Mouse (Mus musculus): ENCODE data around the gene Aes.

Gene Aes

GRCm38 (mm10) chr10:81597137-81597950 is 38.1 kb downstream of the Aes start:
- DNase-seq (ENCODE audit: low spot score in 2 of 2) = no peak

GRCm38 (mm10) chr10:81598342-81598741 is 39.1 kb downstream of the Aes start:
- DNase-seq (ENCODE audit: low spot score in 2 of 2) = no peak

- DNase-seq (ENCODE audit: low spot score in 2 of 2) = no peak
These were observed 39.6 kb downstream of the Aes start for GRCm38 (mm10) chr10:81598871-81599270.

GRCm38 (mm10) chr10:81599630-81600029 is 40.3 kb downstream of the Aes start:
- DNase-seq (ENCODE audit: low spot score in 2 of 2) = no peak

DNA sequence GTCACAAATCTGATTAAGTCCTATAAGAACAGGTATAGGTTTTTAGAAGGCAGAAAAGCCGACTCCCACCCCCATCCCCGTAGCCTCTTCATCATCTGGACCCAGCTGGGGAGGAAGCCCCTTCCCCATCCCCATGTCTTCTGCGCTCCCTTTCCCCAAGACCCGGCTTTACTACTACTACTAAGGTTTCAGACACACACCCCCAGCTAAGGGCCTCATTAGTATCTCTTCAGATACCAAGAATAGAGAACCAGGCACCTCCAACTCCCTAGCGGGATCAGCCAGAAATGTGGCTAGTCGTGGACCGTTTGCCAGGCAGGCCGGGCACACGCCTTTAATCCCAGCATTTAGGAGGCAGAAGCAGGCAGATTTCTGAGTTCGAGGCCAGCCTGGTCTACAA is 40.8 kb downstream of the Aes start:
- no peak for DNase-seq (ENCODE audit: low spot score in 2 of 2)

GRCm38 (mm10) chr10:81600738-81601203 is 41.5 kb downstream of the Aes start, which contains the start of gene Tle6:
TSS of gene Tle6 (minus strand) at chr10:81601073.
- peak; percentile 72 to 92 for DNase-seq (ENCODE audit: low spot score in 2 of 2)

GRCm38 (mm10) chr10:81601396-81601905 is 42.2 kb downstream of the Aes start:
- DNase-seq (ENCODE audit: low spot score in 2 of 2) = no peak

DNA sequence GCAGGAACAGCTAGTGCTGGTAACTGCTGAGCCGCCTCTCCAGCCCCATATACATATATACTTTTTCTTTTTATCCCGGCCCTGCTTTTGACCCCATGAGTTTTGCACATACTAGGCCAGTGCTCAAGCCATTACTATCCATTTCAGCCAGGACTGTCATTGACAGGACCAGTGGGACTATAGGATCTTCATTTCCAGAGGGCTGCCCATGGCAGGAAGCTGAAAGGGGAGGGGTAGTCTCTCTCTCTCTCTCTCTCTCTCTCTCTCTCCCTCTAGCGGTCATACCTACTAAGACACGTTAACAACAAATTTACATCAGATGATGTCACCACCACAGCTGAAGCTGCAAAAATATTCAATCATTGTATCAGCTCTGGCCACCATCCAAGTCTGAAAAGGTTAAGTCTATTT is 43.5 kb downstream of the Aes start:
- DNase-seq (ENCODE audit: low spot score in 2 of 2) = peak in 1 of 2 experiments; percentile 29

GRCm38 (mm10) chr10:81604019-81604967 is 45.0 kb downstream of the Aes start:
- no peak for DNase-seq (ENCODE audit: low spot score in 2 of 2)

DNA sequence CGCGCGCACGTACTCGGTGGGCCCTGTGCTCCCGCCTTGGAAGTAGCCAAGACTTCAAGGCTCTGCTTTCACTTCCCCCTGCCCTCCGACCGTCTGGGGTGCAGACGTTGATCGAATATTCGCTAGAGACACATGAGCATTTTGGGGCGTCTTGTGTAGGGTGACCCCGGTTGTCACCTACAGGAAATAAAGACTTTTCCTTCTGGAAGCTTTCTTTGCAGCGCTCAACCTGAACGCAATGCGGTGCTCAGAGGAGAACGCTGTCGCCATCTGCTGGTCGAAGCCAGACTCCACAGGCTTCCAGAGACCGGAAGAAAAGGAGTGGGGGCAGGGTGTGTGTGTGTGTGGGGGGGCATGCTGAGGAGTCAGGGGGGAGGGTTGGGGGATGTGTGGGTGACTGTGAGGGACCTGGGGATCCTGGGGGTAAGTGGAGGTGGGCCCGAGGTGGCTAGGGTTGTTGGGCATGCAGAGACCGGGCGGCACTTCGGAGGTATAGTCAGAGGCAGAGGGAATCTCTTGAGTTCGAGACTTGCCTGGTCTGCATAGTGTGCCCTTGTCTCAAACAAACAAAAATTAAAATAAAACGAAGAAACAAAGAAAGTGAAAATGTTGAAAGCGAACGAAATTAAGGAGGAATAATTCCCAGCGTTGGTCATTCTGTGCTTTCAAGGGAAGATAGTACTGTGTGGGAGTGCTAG is 45.8 kb downstream of the Aes start:
- peak; percentile 78 to 89 for DNase-seq (ENCODE audit: low spot score in 2 of 2)

DNA sequence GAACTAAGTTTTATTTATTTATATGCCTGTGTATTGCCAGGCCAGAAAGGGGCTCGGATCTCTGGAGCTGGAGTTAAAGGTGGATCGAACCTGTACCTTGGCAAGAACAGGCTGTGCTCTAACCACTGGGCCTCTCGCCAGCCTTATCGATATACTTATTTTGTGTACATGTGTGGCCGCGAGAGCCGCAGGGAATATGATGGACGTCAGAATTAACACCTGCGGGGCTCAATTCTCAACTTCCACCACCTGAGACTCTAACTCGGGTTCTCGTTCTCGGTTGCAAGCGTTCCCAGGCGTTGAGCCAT is 46.3 kb downstream of the Aes start:
- DNase-seq (ENCODE audit: low spot score in 2 of 2) = no peak

GRCm38 (mm10) chr10:81605974-81606751 is 46.9 kb downstream of the Aes start, which contains the start of gene BC025920:
TSS of gene BC025920 (plus strand) at chr10:81606270.
- DNase-seq (ENCODE audit: low spot score in 2 of 2) = peak; percentile 82 to 94

DNA sequence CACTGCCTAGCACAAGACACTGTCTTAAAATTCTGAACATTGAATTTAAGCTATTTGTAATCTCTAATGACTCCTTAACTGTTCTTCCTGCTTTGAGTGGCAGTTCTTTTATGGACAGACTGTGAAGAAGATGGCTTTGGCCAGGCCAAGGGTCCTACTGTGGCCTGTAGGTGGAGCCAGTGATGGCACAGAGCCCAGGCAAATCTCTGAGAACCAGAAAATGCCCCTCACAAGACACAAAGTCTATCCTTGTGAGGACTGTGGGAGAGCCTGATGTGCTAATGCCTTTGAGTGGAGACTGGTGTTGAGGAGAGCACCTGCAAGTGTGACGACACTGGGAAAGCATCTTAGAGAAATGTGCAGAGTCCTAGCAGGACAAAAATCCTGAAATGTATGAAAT is 49.0 kb downstream of the Aes start:
- DNase-seq (ENCODE audit: low spot score in 2 of 2) = no peak

DNA sequence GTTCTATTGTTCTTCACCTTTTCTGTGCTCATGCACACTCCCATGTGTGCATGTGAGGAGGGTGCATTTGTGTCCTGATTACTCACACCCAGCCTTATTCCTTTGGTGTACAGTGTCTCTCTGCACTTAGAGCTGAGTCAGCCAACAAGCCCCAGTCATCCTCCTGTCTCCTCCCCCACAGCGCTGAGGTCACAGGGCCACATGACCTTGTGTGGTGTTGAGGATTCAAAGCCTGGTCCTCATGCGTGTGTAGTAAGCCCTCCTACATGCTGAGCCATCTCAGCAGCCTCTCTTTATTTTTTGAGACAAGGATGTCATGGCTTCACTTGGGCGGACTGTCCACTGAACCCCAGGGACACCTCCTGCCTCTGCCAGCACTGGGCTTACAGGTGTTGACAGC is 53.5 kb downstream of the Aes start:
- no peak for DNase-seq (ENCODE audit: low spot score in 2 of 2)

DNA sequence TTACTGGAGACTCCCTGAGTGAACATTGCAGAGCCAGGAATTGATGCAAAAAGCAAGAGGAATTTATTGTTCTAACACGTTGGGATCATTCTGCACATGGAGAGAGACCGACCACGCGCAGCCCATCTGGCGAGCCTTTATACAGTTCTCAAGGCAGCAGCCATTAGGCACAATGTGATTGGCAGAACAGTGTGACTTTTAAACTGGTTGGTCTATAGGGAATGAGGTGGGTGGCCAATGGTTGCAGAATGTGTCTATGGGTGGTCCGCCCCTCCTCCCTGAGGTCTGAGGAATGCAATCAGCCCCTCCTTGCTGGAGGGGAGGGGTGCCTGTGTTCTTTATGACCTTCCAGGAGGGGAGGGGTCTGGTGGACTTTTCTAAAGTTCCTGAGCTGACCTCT is 56.2 kb downstream of the Aes start:
- no peak for DNase-seq (ENCODE audit: low spot score in 2 of 2)

All from spleen, postnatal 10 days (tissue).